Mouse (Mus musculus) lung, adult 2 months (tissue): ENCODE results near the gene Mvp.

Source experiments
- CTCF ChIP-seq: fragments of 200-500 bp; IDR thresholded peaks from 2 replicates; pipeline ENCODE4 v1.5.1; 2011; ENCODE audit warnings: mild to moderate bottlenecking, low read length, control low read depth; ENCODE audit not compliant: insufficient read depth
- POLR2A ChIP-seq: fragments of 200-500 bp; IDR thresholded peaks from 2 replicates; pipeline ENCODE4 v1.6.1; 2011; ENCODE audit warnings: low read depth, mild to moderate bottlenecking, control low read depth, low read length, borderline replicate concordance; ENCODE audit errors: extremely low read depth

- TF ChIP-seq CTCF, result no peak
- TF ChIP-seq POLR2A, result no peak
These were observed 1.7 kb upstream of the Mvp start for GRCm38 (mm10) chr7:127016081-127016480.
